Mouse (Mus musculus): Measurements from ENCODE around the gene Zfyve28.
A peak's percentile ranks its signal among the peaks of the same experiment; 100 is the strongest.

The Zfyve28 gene

GRCm38 (mm10) chr5:34252307-34252966, 35.8 kb downstream of the Zfyve28 start:
- no peak for DNase-seq (ENCODE audit: low spot score in 2 of 2)

GRCm38 (mm10) chr5:34251794-34252193, 36.5 kb downstream of the Zfyve28 start:
- DNase-seq (ENCODE audit: low spot score in 2 of 2) = no peak

- no peak for DNase-seq (ENCODE audit: low spot score in 2 of 2)
Measured at GRCm38 (mm10) chr5:34250090-34250489, 38.2 kb downstream of the Zfyve28 start.

GRCm38 (mm10) chr5:34249132-34249531, 39.1 kb downstream of the Zfyve28 start:
- DNase-seq (ENCODE audit: low spot score in 2 of 2) = no peak

GRCm38 (mm10) chr5:34246443-34246842, 41.8 kb downstream of the Zfyve28 start:
- DNase-seq (ENCODE audit: low spot score in 2 of 2) = no peak

- no peak for DNase-seq (ENCODE audit: low spot score in 2 of 2)
Measured at GRCm38 (mm10) chr5:34243062-34243461, 45.2 kb downstream of the Zfyve28 start.

- peak; percentile 83 to 85 for DNase-seq (ENCODE audit: low spot score in 2 of 2)
Measured at GRCm38 (mm10) chr5:34242224-34242963, 45.9 kb downstream of the Zfyve28 start.

- no peak for DNase-seq (ENCODE audit: low spot score in 2 of 2)
Measured at GRCm38 (mm10) chr5:34238444-34238843, 49.8 kb downstream of the Zfyve28 start.

- DNase-seq (ENCODE audit: low spot score in 2 of 2) = no peak
Measured at GRCm38 (mm10) chr5:34235898-34236420, 52.3 kb downstream of the Zfyve28 start.

GRCm38 (mm10) chr5:34235056-34235455, 53.2 kb downstream of the Zfyve28 start:
- DNase-seq (ENCODE audit: low spot score in 2 of 2) = no peak

GRCm38 (mm10) chr5:34233221-34233515, 55.1 kb downstream of the Zfyve28 start:
- no peak for DNase-seq (ENCODE audit: low spot score in 2 of 2)

GRCm38 (mm10) chr5:34232481-34233220, 55.6 kb downstream of the Zfyve28 start:
- no peak for DNase-seq (ENCODE audit: low spot score in 2 of 2)

GRCm38 (mm10) chr5:34231901-34232300, 56.3 kb downstream of the Zfyve28 start:
- DNase-seq (ENCODE audit: low spot score in 2 of 2) = no peak

GRCm38 (mm10) chr5:34230599-34231485, 57.4 kb downstream of the Zfyve28 start:
- no peak for DNase-seq (ENCODE audit: low spot score in 2 of 2)

- DNase-seq (ENCODE audit: low spot score in 2 of 2) = no peak
Measured at GRCm38 (mm10) chr5:34229503-34229902, 58.7 kb downstream of the Zfyve28 start.

GRCm38 (mm10) chr5:34225516-34225915, 62.7 kb downstream of the Zfyve28 start:
- DNase-seq (ENCODE audit: low spot score in 2 of 2) = no peak

GRCm38 (mm10) chr5:34224515-34224914, 63.7 kb downstream of the Zfyve28 start:
- no peak for DNase-seq (ENCODE audit: low spot score in 2 of 2)

- no peak for DNase-seq (ENCODE audit: low spot score in 2 of 2)
Measured at GRCm38 (mm10) chr5:34220001-34220400, 68.2 kb downstream of the Zfyve28 start.

- no peak for DNase-seq (ENCODE audit: low spot score in 2 of 2)
Measured at GRCm38 (mm10) chr5:34218672-34219071, 69.6 kb downstream of the Zfyve28 start.

- DNase-seq (ENCODE audit: low spot score in 2 of 2) = no peak
Measured at GRCm38 (mm10) chr5:34217756-34218155, 70.5 kb downstream of the Zfyve28 start.

- no peak for DNase-seq (ENCODE audit: low spot score in 2 of 2)
Measured at GRCm38 (mm10) chr5:34216025-34216424, 72.2 kb downstream of the Zfyve28 start.

GRCm38 (mm10) chr5:34213659-34214058, 74.6 kb downstream of the Zfyve28 start:
- no peak for DNase-seq (ENCODE audit: low spot score in 2 of 2)
